Mouse (Mus musculus): Measurements from ENCODE around the gene Syt12. TPM values are rescaled to one million over a fixed set of nuclear protein-coding genes. Genes with fewer than 3 reads are reported as not detected.

The Syt12 gene
- polyA plus RNA-seq, 1 experiment from 2014 or later = 1.7 TPM

DNA sequence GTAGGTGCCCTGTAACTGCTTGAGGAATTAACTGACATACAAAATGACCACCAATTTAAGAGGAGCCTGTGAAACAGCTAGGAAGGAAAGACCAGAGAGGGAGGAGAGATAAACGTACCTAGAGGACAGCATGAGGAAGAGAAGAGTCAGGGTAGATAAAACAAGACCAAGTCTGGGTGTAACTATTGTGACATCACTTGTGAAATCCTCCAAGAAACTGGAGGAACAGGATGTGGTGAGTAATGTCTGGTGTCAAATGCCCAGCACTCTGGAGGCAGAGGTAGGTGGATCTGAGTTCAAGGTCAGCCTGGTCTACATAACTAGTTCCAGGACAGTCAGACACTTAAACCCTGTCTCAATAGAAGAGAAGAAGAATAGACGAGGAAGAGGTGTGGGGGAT, 68.2 kb downstream of the Syt12 start:
- WGBS = 66% methylated on average over 2 of the region's 2 CpGs
- no peak for DNase-seq (ENCODE audit: low spot score)
- Histone ChIP-seq H3K36me3 (no peaks in the 10 kb centered on the region), H3K9me3 (replicated peaks) (no peaks in the 10 kb centered on the region; the same call in 1 of the 2 replicates), H3K4me1 (no peaks in the 10 kb centered on the region), H3K4me3 (no peak overlapping the region), H3K27ac (replicated peaks) (no peak overlapping the region), H3K27me3 (ENCODE audit: low read depth, poor library complexity, severe bottlenecking) (no peaks in the 10 kb centered on the region)

GRCm38 (mm10) chr19:4404840-4405239, 72.4 kb downstream of the Syt12 start:
- Histone ChIP-seq H3K27ac (replicated peaks) (no peak overlapping the region), H3K9me3 (replicated peaks) (no peaks in the 10 kb centered on the region; the same call in 1 of the 2 replicates), H3K4me3 (no peak overlapping the region), H3K4me1 (no peaks in the 10 kb centered on the region), H3K36me3 (no peaks in the 10 kb centered on the region), H3K27me3 (ENCODE audit: low read depth, poor library complexity, severe bottlenecking) (0 out of 2 replicates have a peak, but pooled peaks cover 2% of the 10 kb centered on the region)
- DNase-seq (ENCODE audit: low spot score) = no peak
- WGBS = 92% methylated on average over 2 of the region's 2 CpGs

DNA sequence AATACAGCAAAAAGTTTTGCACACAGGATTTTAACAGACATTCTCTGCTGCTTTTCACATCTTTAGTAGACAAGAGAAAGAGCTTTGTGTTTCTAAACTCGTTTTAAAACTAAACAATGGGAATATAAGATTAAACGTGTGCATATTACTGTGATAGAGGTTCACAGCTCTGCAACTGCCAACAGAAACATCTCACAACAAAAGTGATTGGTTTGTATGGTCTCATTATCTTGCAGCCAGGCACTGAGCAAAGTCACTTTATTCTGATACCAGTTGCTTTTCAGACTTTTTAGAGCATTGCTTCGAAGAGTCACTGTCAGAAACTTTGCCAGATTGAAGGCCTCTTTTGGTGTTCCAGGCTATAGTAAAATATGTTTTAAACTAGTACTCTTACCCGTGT, 78.3 kb downstream of the Syt12 start:
- no peak overlapping the region for H3K4me3 ChIP-seq
- H3K9me3 ChIP-seq (replicated peaks) = peaks cover 3% of the 10 kb centered on the region; the same call in 1 of the 2 replicates
- peaks cover 18% of the 10 kb centered on the region for H3K27me3 ChIP-seq (ENCODE audit: low read depth, poor library complexity, severe bottlenecking)
- H3K27ac ChIP-seq (replicated peaks) = no peak overlapping the region
- H3K36me3 ChIP-seq = no peaks in the 10 kb centered on the region
- WGBS = 69% methylated on average over 4 of the region's 4 CpGs
- no peak for DNase-seq (ENCODE audit: low spot score)
- peaks cover 29% of the 10 kb centered on the region for H3K4me1 ChIP-seq

- 28% methylated on average over 8 of the region's 8 CpGs for WGBS
- peak overlapping the region; percentile 99 for H3K27ac ChIP-seq (replicated peaks)
- H3K4me1 ChIP-seq = peaks cover 32% of the 10 kb centered on the region
- peaks cover 3% of the 10 kb centered on the region; the same call in 1 of the 2 replicates for H3K9me3 ChIP-seq (replicated peaks)
- H3K27me3 ChIP-seq (ENCODE audit: low read depth, poor library complexity, severe bottlenecking) = peaks cover 18% of the 10 kb centered on the region
- DNase-seq (ENCODE audit: low spot score) = no peak
- peak overlapping the region; percentile 98 for H3K4me3 ChIP-seq
- H3K36me3 ChIP-seq = peaks cover 3% of the 10 kb centered on the region
Measured at GRCm38 (mm10) chr19:4398630-4398948, 78.7 kb downstream of the Syt12 start.

DNA sequence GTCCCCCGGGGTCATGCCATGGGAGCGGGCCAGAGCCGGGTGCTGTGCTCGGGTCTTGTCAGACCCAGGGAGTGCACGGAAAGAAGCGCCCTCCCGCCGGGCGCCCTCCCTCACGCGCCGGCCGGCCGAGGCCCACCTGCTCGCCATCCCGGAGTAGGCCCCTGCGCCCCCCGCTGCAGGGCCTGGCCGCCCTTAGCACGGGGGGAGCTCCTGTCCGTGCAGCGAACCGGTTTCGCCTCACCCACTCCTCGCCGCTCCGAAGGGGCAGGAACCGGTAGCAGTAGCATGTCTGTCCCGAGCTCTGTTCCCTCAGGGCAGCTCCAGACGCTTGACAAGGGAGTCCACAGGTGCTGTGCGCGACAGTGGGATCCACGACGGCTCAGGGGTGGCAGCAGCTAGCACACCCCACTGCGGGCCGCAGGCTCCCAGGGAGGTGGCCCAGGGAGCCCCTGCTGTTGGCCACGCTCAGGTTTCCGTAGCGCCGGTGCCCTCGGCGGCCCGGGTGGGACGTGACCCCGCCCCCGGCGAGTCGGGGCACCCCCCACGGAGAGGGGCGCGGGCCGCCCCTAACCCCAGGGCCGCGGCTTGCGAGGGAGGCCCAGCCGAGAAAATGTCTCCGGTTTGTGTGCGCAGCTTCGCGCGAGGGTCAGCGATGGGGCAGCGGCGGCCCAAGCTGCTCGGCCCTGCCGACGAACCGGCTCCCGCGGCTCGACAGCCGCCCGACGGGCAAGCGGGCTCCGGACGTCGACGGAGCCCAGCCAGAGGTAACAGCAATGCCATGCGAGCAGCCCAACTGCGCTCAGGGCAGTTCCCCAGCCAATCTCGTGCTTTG, 79.2 kb downstream of the Syt12 start, which contains the start of gene Kdm2a:
Gene Kdm2a, minus strand, starts transcription at position 488 of the 832 bp plus-strand sequence.
- peaks cover 38% of the 10 kb centered on the region for H3K4me1 ChIP-seq
- H3K36me3 ChIP-seq = peaks cover 9% of the 10 kb centered on the region
- peaks cover 3% of the 10 kb centered on the region; the same call in 1 of the 2 replicates for H3K9me3 ChIP-seq (replicated peaks)
- peak; percentile 56 for DNase-seq (ENCODE audit: low spot score)
- peaks cover 18% of the 10 kb centered on the region for H3K27me3 ChIP-seq (ENCODE audit: low read depth, poor library complexity, severe bottlenecking)
- peak within 1 kb of the TSS; percentile 99 for H3K27ac ChIP-seq (replicated peaks)
- WGBS = 1% methylated on average over 82 of the region's 82 CpGs
- peak within 1 kb of the TSS; percentile 98 for H3K4me3 ChIP-seq

- 0 out of 2 replicates have a peak, but pooled peaks cover 3% of the 10 kb centered on the region for H3K9me3 ChIP-seq (replicated peaks)
- peaks cover 18% of the 10 kb centered on the region for H3K27me3 ChIP-seq (ENCODE audit: low read depth, poor library complexity, severe bottlenecking)
- peaks cover 41% of the 10 kb centered on the region for H3K4me1 ChIP-seq
- H3K4me3 ChIP-seq = peak overlapping the region; percentile 98
- H3K27ac ChIP-seq (replicated peaks) = peak overlapping the region; percentile 99
- peak; percentile 99 for DNase-seq (ENCODE audit: low spot score)
- under 1% methylated on average over 89 of the region's 90 CpGs for WGBS
- peaks cover 15% of the 10 kb centered on the region for H3K36me3 ChIP-seq
Measured at GRCm38 (mm10) chr19:4396998-4397797, 80.0 kb downstream of the Syt12 start.

DNA sequence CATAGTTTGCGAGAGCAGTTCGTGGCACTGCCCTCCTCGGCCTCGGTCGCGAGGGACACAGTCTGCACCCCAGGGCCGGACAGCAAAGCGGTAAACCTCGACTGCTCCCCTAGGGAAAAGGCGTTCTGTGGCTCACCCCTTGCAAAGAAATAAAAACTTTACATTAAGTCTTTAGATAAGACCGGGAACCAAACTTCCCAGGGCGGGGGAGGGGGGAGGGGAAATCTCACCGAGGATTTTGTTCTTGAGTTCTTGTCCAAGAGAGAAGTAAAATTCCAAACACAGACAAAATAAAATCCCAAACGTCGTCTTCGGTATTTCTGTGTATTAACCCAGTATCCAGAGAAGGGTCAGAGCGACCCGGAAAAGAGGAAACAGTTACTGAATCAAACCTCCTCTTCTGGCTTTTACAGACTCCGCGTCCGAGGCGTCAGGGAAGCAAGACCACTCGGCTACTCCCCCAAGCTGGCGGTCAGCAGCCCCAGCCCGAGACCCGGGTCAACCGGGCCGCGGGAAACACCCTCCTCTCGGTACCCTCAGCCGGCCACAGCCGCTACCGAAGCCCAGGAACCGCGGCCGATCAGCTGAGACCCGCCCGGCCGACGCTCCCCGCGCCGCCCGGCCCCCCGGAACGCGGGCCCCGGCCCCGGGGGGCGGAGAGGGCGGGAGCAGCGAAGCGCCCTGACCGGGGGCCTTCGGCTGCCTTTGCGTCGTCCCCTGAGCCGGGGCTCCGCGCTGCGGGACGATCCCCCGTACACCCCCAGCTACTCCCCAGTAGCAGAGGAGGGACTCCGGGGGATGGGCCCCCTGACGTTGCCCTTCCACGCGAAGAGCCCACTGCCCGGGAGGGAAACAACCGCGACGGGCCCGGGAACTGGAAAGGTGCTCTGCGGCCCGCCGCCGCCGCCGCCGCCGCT, 80.9 kb downstream of the Syt12 start:
- H3K4me1 ChIP-seq = peaks cover 44% of the 10 kb centered on the region
- 0 out of 2 replicates have a peak, but pooled peaks cover 3% of the 10 kb centered on the region for H3K9me3 ChIP-seq (replicated peaks)
- H3K27me3 ChIP-seq (ENCODE audit: low read depth, poor library complexity, severe bottlenecking) = peaks cover 18% of the 10 kb centered on the region
- H3K27ac ChIP-seq (replicated peaks) = peak overlapping the region; percentile 99
- peak overlapping the region; percentile 98 for H3K4me3 ChIP-seq
- H3K36me3 ChIP-seq = peaks cover 23% of the 10 kb centered on the region
- under 1% methylated on average over 80 of the region's 80 CpGs for WGBS
- no peak for DNase-seq (ENCODE audit: low spot score)

Other genes with a start within 250 kb of the Syt12 start
- 12.2 and 15.6 TPM in 2 replicates for gene Pold4, start 245.5 kb downstream of the Syt12 start, polyA plus RNA-seq (2016; fragmentation: Nextera tagmentation; extraction: Ambion mirVana)
- gene Ssh3, start 208.3 kb downstream of the Syt12 start, polyA plus RNA-seq (2016; fragmentation: Nextera tagmentation; extraction: Ambion mirVana) = 3.2 and 3.6 TPM in 2 replicates
- gene Ankrd13d, start 194.3 kb downstream of the Syt12 start, polyA plus RNA-seq (2016; fragmentation: Nextera tagmentation; extraction: Ambion mirVana) = 11.7 and 12.6 TPM in 2 replicates
- gene Grk2, start 171.2 kb downstream of the Syt12 start, polyA plus RNA-seq (2016; fragmentation: Nextera tagmentation; extraction: Ambion mirVana) = 12.2 and 14.2 TPM in 2 replicates
- 47.7 and 50.4 TPM in 2 replicates for gene Kdm2a, start 79.2 kb downstream of the Syt12 start, polyA plus RNA-seq (2016; fragmentation: Nextera tagmentation; extraction: Ambion mirVana)
- 13.7 and 13.9 TPM in 2 replicates for gene Rhod, start 38.0 kb downstream of the Syt12 start, polyA plus RNA-seq (2016; fragmentation: Nextera tagmentation; extraction: Ambion mirVana)
- gene 2010003K11Rik, start 21.1 kb upstream of the Syt12 start, polyA plus RNA-seq (2016; fragmentation: Nextera tagmentation; extraction: Ambion mirVana) = not detected in 2 replicates
- gene Pcx, start 33.0 kb upstream of the Syt12 start, polyA plus RNA-seq (2016; fragmentation: Nextera tagmentation; extraction: Ambion mirVana) = 20.9 and 24.1 TPM in 2 replicates
- 5.6 and 6.5 TPM in 2 replicates for gene Lrfn4, start 138.2 kb upstream of the Syt12 start, polyA plus RNA-seq (2016; fragmentation: Nextera tagmentation; extraction: Ambion mirVana)
- gene Rce1, start 148.2 kb upstream of the Syt12 start, polyA plus RNA-seq (2016; fragmentation: Nextera tagmentation; extraction: Ambion mirVana) = 80.7 and 87.0 TPM in 2 replicates
- 2.6 and 2.7 TPM in 2 replicates for gene Gm960, start 221.2 kb upstream of the Syt12 start, polyA plus RNA-seq (2016; fragmentation: Nextera tagmentation; extraction: Ambion mirVana)
- gene Sptbn2, start 233.7 kb upstream of the Syt12 start, polyA plus RNA-seq (2016; fragmentation: Nextera tagmentation; extraction: Ambion mirVana) = 8.3 and 14.9 TPM in 2 replicates